Mouse (Mus musculus) MEL (cell line): ENCODE results near the gene Cpt1c. TPM values are rescaled to one million over a fixed set of nuclear protein-coding genes. Genes with fewer than 3 reads are reported as not detected.

Source experiments
- DNase-seq: peaks from one replicate; pipeline ENCODE4 v3.0.0; 2011; ENCODE audit warnings: low read depth, low spot score
- H3K27ac ChIP-seq: 2 replicates; pipeline ENCODE4 v1.5.1; 2012; ENCODE audit warnings: low read depth, mild to moderate bottlenecking, control low read depth, low read length, moderate library complexity; ENCODE audit not compliant: control insufficient read depth
- H3K27me3 ChIP-seq, 2 experiments: fragments of 150-350 bp in 1 of 2; sonication (generic) in 1 of 2; 2 replicates each; pipeline ENCODE4 v1.6.1; 2012; ENCODE audit warnings: low read length in 2 of 2, mild to moderate bottlenecking in 2 of 2, improper control_type of control experiment in 1 of 2, moderate library complexity in 1 of 2; ENCODE audit not compliant: insufficient read depth in 2 of 2, control insufficient read depth in 1 of 2
- H3K36me3 ChIP-seq, 2 experiments: 2 replicates each; pipeline ENCODE4 v1.6.1; 2012 to 2014; ENCODE audit warnings: low read length in 2 of 2, improper control_type of control experiment in 1 of 2, inconsistent platforms in 1 of 2, mild to moderate bottlenecking in 1 of 2; ENCODE audit not compliant: insufficient read depth in 2 of 2, control insufficient read depth in 1 of 2
- H3K4me1 ChIP-seq, 2 experiments: fragments of 150-350 bp in 1 of 2; sonication (generic) in 1 of 2; 2 replicates each; pipeline ENCODE4 v1.6.1; 2012; ENCODE audit warnings: low read length in 2 of 2, improper control_type of control experiment in 1 of 2, mild to moderate bottlenecking in 1 of 2; ENCODE audit not compliant: insufficient read depth in 2 of 2, control insufficient read depth in 1 of 2
- H3K4me3 ChIP-seq, 2 experiments: fragments of 150-350 bp in 1 of 2; sonication (generic) in 1 of 2; 2 replicates each; pipeline ENCODE4 v1.5.1; 2012; ENCODE audit warnings: low read depth in 2 of 2, low read length in 2 of 2, mild to moderate bottlenecking in 2 of 2, moderate library complexity in 2 of 2, control low read depth in 1 of 2, improper control_type of control experiment in 1 of 2; ENCODE audit not compliant: control insufficient read depth in 1 of 2, insufficient read depth in 1 of 2
- H3K79me2 ChIP-seq: 2 replicates; pipeline ENCODE4 v1.6.1; 2012; ENCODE audit warnings: mild to moderate bottlenecking, low read length, moderate library complexity; ENCODE audit not compliant: control insufficient read depth, poor library complexity, insufficient read depth
- H3K9ac ChIP-seq: 2 replicates; pipeline ENCODE4 v1.6.1; 2012; ENCODE audit warnings: low read depth, mild to moderate bottlenecking, control low read depth, low read length, moderate library complexity; ENCODE audit not compliant: control insufficient read depth, poor library complexity, severe bottlenecking
- H3K9me3 ChIP-seq: fragments of 150-350 bp; sonication (generic); replicated peaks from 2 replicates; pipeline ENCODE4 v1.6.1; 2012; ENCODE audit warnings: mild to moderate bottlenecking, low read length, improper control_type of control experiment, moderate library complexity; ENCODE audit not compliant: insufficient read depth
- BHLHE40 ChIP-seq: IDR thresholded peaks from 2 replicates; pipeline ENCODE4 v1.6.1; 2012; ENCODE audit warnings: low read depth, mild to moderate bottlenecking, inconsistent platforms, low read length, improper control_type of control experiment, borderline replicate concordance
- CHD2 ChIP-seq: IDR thresholded peaks from 2 replicates; pipeline ENCODE4 v1.6.1; 2011; ENCODE audit warnings: low read length, improper control_type of control experiment
- EP300 ChIP-seq, 2 experiments: IDR thresholded peaks; 2 replicates each; pipeline ENCODE4 v1.6.1; 2011; ENCODE audit warnings: improper control_type of control experiment in 2 of 2, low read length in 2 of 2, low read depth in 1 of 2, mild to moderate bottlenecking in 1 of 2
- HCFC1 ChIP-seq: IDR thresholded peaks from 2 replicates; pipeline ENCODE4 v1.6.1; 2012; ENCODE audit warnings: low read depth, mild to moderate bottlenecking, inconsistent platforms, low read length, improper control_type of control experiment, moderate library complexity
- MAFK ChIP-seq: IDR thresholded peaks from 2 replicates; pipeline ENCODE4 v1.6.1; 2011; ENCODE audit warnings: low read depth, mild to moderate bottlenecking, low read length, improper control_type of control experiment, borderline replicate concordance
- MAX ChIP-seq: IDR thresholded peaks from 2 replicates; pipeline ENCODE4 v1.6.1; 2011; ENCODE audit warnings: low read length, improper control_type of control experiment
- MXI1 ChIP-seq: IDR thresholded peaks from 2 replicates; pipeline ENCODE4 v1.6.1; 2011; ENCODE audit warnings: mild to moderate bottlenecking, low read depth, low read length, improper control_type of control experiment
- NRF1 ChIP-seq: IDR thresholded peaks from 2 replicates; pipeline ENCODE4 v1.6.1; 2014; ENCODE audit warnings: low read depth, mild to moderate bottlenecking, inconsistent platforms, low read length, improper control_type of control experiment, moderate library complexity; ENCODE audit not compliant: poor library complexity, insufficient read depth, severe bottlenecking
- POLR2A ChIP-seq, 2 experiments: IDR thresholded peaks; 2 replicates each; pipeline ENCODE4 v1.6.1; 2011 to 2012; ENCODE audit warnings: low read length in 2 of 2, mild to moderate bottlenecking in 2 of 2, control low read depth in 1 of 2, improper control_type of control experiment in 1 of 2, low read depth in 1 of 2, moderate library complexity in 1 of 2; ENCODE audit not compliant: control insufficient read depth in 1 of 2, insufficient read depth in 1 of 2, poor library complexity in 1 of 2
- RAD21 ChIP-seq: IDR thresholded peaks from 2 replicates; pipeline ENCODE4 v1.6.1; 2011; ENCODE audit warnings: mild to moderate bottlenecking, low read depth, low read length, improper control_type of control experiment
- TAL1 ChIP-seq: IDR thresholded peaks from 2 replicates; pipeline ENCODE4 v1.6.1; 2012; ENCODE audit warnings: mild to moderate bottlenecking, inconsistent platforms, low read length, moderate library complexity, mixed read lengths
- TBP ChIP-seq: IDR thresholded peaks from 2 replicates; pipeline ENCODE4 v1.8.0; 2011; ENCODE audit warnings: low read depth, low read length, improper control_type of control experiment
- TCF12 ChIP-seq: IDR thresholded peaks from 2 replicates; pipeline ENCODE4 v1.6.1; 2014; ENCODE audit warnings: low read depth, mild to moderate bottlenecking, inconsistent platforms, low read length, improper control_type of control experiment, moderate library complexity
- ZC3H11A ChIP-seq: IDR thresholded peaks from 2 replicates; pipeline ENCODE4 v1.6.1; 2012; ENCODE audit warnings: low read depth, mild to moderate bottlenecking, inconsistent platforms, low read length, improper control_type of control experiment
- polyA plus RNA-seq, 2 experiments: library from polyadenylated mRNA; stranded (reverse) in 1 of 2; unstranded in 1 of 2; fragments of >175 nt in 1 of 2; fragments of >200 nt in 1 of 2; gene quantifications; 2 replicates each; pipeline versions ENCODE4 v1.2.1 to v1.2.4; 2012; ENCODE audit warnings: low replicate concordance in 2 of 2, low read depth in 1 of 2; ENCODE audit not compliant: insufficient read length in 2 of 2, insufficient read depth in 1 of 2, missing spikeins in 1 of 2
- total RNA-seq: library from RNA; depleted of rRNA; stranded (reverse); fragments of 300-350 nt; gene quantifications from 2 replicates; pipeline ENCODE4 v1.2.3, GENCODE M21; 2012

Gene Cpt1c
- total and polyA plus RNA-seq, 3 experiments, result 0.35 to 0.81 TPM; not detected in 1

DNA sequence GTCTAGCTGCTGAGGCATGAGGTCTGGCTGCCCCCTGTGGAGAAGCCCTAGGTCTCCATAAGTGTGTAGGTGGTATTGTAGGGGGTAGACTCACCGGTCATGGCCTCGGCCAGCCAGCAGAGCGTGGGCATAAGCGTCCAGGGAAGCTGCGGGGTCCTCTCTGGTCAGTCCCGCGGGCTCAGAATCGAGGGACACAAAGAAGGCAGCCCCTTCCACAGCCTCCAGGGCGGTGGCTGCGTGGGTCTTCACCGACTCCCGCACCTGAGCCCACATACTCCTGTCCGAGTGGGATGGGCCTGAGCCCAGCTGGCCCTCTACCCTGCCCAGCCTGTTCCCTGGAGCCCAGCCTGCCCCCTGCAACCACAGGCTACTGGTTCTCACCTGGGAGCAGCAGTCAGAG lies 9.7 kb downstream of the Cpt1c start (continued):
- TF ChIP-seq TAL1 (no peak), TCF12 (no peak), POLR2A (IDR thresholded peaks at IDR 0.05; ENCODE audit: control insufficient read depth in 1 of 2, insufficient read depth in 1 of 2, low read depth in 1 of 2, low read length in 2 of 2, poor library complexity in 1 of 2) (no peak)

DNA sequence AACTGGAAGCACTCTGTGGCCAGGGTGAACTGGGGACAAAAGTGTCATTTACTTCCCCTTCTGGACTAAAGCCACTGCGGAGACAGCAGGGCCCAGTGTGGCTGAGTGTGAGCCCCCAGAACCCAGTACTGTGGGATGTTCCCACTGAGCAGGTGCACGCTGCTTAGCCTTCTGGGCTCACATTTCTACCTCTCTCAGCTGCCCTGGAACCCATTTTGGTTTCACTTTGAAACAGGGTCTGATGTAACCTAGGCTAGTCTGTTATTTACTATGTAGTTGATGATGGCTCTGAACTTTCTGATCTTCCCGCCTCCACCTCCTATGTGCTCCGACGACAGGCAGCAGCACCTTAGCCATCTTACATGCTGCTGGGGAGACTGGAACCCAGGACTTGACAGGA lies 11.8 kb downstream of the Cpt1c start:
- no peak for TF ChIP-seq ZC3H11A
- H3K4me1 ChIP-seq, result peaks cover 0 to 4% of the 10 kb centered on the region in 2 experiments; a peak in 1 of 4 replicates
- H3K4me3 ChIP-seq, result no peak overlapping the region
- no peaks in the 10 kb centered on the region for H3K27me3 ChIP-seq
- H3K79me2 ChIP-seq, result no peaks in the 10 kb centered on the region
- H3K9me3 ChIP-seq, result no peaks in the 10 kb centered on the region
- no peak overlapping the region for H3K27ac ChIP-seq
- H3K9ac ChIP-seq, result no peak overlapping the region
- no peak for DNase-seq
- H3K36me3 ChIP-seq, result no peaks in the 10 kb centered on the region

DNA sequence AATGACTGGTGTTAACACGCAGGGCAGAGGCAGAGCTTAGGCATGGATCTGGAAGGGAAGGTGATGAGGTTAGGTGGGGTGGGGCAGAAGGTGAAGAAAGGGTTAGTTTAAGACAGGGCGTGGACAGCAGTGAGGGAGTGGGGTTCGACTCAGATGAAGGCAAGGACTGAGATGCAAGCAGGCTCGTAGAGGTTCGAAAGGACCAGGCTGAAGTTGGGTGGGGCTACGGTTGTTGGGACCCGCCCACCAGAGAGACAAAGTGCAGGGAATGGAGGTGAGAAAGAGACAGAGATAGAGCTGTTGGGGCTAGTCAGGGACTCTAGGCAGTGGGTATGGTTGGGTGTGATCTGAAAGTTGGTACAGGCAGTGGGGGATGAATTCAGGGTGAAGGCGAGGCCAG lies 12.3 kb downstream of the Cpt1c start:
- Histone ChIP-seq H3K27ac (no peak overlapping the region), H3K4me3 (no peak overlapping the region), H3K36me3 (no peaks in the 10 kb centered on the region), H3K27me3 (no peaks in the 10 kb centered on the region), H3K9ac (no peak overlapping the region), H3K4me1 (peaks cover 0 to 4% of the 10 kb centered on the region in 2 experiments; a peak in 1 of 4 replicates)
- TF ChIP-seq TBP (no peak), MAFK (no peak), TCF12 (no peak), EP300 (IDR thresholded peaks at IDR 0.05; ENCODE audit: low read depth in 1 of 2, low read length in 2 of 2) (no peak), MXI1 (no peak), MAX (no peak), CHD2 (no peak)
- TF ChIP-seq, all 39 proteins: peak for 0
- Histone ChIP-seq H3K79me2 (no peaks in the 10 kb centered on the region), H3K9me3 (no peaks in the 10 kb centered on the region)
- no peak for DNase-seq

DNA sequence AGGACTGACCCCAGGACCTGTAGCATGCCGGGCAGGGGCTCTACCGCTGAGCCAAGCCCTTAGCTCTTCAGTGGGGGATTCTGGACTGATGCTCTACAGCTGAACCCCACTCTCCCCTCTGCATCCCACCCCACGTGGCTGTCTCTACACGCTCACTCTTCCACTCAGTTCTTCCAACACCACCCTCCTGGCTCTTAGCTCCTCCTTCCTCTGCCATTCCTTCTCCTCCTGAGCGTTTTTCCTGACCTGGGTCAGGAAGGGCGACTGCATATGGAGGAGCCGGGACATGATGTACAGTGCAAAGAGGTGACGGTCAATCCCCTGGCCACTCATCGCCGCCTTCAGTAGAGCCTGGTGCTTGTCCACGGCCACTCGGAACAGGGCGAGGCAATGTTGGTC lies 14.1 kb downstream of the Cpt1c start:
- H3K36me3 ChIP-seq, result no peaks in the 10 kb centered on the region
- TF ChIP-seq BHLHE40 (no peak), HCFC1 (no peak), POLR2A (IDR thresholded peaks at IDR 0.05; ENCODE audit: control insufficient read depth in 1 of 2, insufficient read depth in 1 of 2, low read depth in 1 of 2, low read length in 2 of 2, poor library complexity in 1 of 2) (no peak), RAD21 (no peak), TAL1 (no peak), NRF1 (no peak), TCF12 (no peak)

More for the DNA sequence above, 14.1 kb downstream of the Cpt1c start:
- Histone ChIP-seq H3K27ac (no peak overlapping the region), H3K79me2 (no peaks in the 10 kb centered on the region), H3K4me3 (no peak overlapping the region), H3K4me1 (peaks cover 0 to 4% of the 10 kb centered on the region in 2 experiments; a peak in 1 of 4 replicates), H3K9me3 (no peaks in the 10 kb centered on the region), H3K9ac (no peak overlapping the region), H3K27me3 (no peaks in the 10 kb centered on the region)
- no peak for DNase-seq
